Mouse (Mus musculus): ENCODE results near the gene Peli2. TPM values are rescaled to one million over a fixed set of nuclear protein-coding genes. Genes with fewer than 3 reads are reported as not detected.
A peak's percentile ranks its signal among the peaks of the same experiment; 100 is the strongest.
"Not testable (repeated sequence)": the region's sequence is repeated elsewhere in the genome, so short reads cannot be mapped to it uniquely, and the experiment has no call there.

Peli2 gene
- 5.1 and 7.5 TPM in 2 replicates for polyA plus RNA-seq (2014; fragmentation: Nextera tagmentation; extraction: Ambion mirVana)

DNA sequence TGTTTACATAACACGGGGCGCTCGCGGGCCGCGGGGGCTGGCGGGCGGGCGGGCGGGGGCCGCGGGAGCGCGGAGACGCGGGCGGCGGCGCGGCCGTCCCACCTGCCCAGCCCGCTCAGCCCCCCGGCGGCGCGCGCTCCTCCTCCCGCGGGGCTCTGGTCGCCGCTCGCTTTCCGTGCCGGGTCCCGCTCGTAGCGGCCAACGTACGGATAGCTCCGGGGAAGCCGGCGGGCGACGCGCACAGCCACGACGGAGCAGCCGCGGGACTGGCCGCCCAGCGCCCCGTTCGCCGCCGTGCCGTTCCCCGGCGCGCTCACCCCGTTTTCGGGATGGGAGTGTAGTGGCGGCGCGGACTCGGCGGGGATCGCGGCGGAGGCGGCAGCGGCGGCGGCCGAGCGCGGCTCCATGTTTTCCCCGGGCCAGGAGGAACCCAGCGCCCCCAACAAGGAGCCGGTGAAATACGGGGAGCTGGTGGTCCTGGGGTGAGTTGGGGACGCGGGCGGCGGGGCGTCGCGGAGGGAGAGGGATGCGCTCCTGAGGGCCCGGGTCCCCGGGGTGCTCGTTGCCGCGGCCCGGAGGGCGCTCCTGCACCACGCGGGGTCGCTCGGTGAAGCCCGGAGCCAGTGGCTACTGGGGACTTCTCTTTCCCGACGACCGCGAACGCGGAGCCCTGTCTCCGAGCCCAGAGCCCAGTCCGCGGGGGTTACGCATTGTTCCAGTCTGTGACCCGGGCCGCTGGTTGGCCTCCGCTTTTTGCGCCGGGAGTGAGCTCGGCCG is at the start of gene Peli2:
Peli2 (plus strand) TSS at position 72 of the 777 bp plus-strand sequence.
- peak; percentile 79 for ATAC-seq

DNA sequence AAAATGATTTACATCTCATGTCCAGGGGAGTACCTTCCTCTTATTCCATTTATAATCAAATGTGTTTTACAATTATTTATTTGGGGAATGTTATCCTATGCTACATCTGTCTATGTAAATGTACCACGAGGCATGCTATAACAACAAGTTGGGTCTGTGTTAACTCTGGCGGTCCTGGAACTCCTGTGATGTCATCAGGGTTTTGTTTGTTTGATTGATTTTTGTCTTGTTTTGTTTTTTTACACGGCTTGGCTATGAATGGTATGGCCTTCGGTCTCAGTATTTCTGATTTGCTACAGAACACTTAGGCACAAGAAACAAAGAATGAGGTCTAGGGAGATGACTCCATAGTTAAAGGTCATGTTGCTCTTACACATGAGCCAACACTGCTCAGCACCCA is 48.5 kb upstream of the Peli2 start:
- DNase-seq (ENCODE audit: low spot score) (no peak), ATAC-seq (no peak)
- no peak overlapping the region for H3K4me3 ChIP-seq (ENCODE audit: low read depth, low read length)
- no peaks in the 10 kb centered on the region for H3K9me3 ChIP-seq (replicated peaks; ENCODE audit: control insufficient read depth, low read length)
- H3K27ac ChIP-seq (ENCODE audit: low read depth, low read length), result no peak overlapping the region
- H3K36me3 ChIP-seq (ENCODE audit: control insufficient read depth, insufficient read depth, low read length), result no peaks in the 10 kb centered on the region
- no peak overlapping the region for H3K9ac ChIP-seq (ENCODE audit: low read length)
- WGBS, result 82% methylated on average over 4 of the region's 4 CpGs
- peaks cover 4% of the 10 kb centered on the region for H3K4me1 ChIP-seq (ENCODE audit: control insufficient read depth, insufficient read depth, low read length)
- H3K4me2 ChIP-seq (ENCODE audit: low read length), result no peak overlapping the region
- H3K27me3 ChIP-seq (replicated peaks; ENCODE audit: control insufficient read depth, insufficient read depth, low read length), result no peaks in the 10 kb centered on the region

More for the DNA sequence above, at the start of gene Peli2:
- peak within 1 kb of the TSS; percentile 81 for H3K27ac ChIP-seq (ENCODE audit: low read depth, low read length)
- H3K4me2 ChIP-seq (ENCODE audit: low read length), result peak within 1 kb of the TSS; percentile 64
- peaks cover 26% of the 10 kb centered on the region for H3K4me1 ChIP-seq (ENCODE audit: control insufficient read depth, insufficient read depth, low read length)
- H3K27me3 ChIP-seq (replicated peaks; ENCODE audit: control insufficient read depth, insufficient read depth, low read length), result no peaks in the 10 kb centered on the region
- no peaks in the 10 kb centered on the region for H3K36me3 ChIP-seq (ENCODE audit: control insufficient read depth, insufficient read depth, low read length)
- peak within 1 kb of the TSS; percentile 90 for H3K9ac ChIP-seq (ENCODE audit: low read length)
- H3K4me3 ChIP-seq (ENCODE audit: low read depth, low read length), result peak within 1 kb of the TSS; percentile 83
- DNase-seq (ENCODE audit: low spot score), result peak; percentile 72
- under 1% methylated on average over 98 of the region's 117 CpGs for WGBS
- H3K9me3 ChIP-seq (replicated peaks; ENCODE audit: control insufficient read depth, low read length), result no peaks in the 10 kb centered on the region

DNA sequence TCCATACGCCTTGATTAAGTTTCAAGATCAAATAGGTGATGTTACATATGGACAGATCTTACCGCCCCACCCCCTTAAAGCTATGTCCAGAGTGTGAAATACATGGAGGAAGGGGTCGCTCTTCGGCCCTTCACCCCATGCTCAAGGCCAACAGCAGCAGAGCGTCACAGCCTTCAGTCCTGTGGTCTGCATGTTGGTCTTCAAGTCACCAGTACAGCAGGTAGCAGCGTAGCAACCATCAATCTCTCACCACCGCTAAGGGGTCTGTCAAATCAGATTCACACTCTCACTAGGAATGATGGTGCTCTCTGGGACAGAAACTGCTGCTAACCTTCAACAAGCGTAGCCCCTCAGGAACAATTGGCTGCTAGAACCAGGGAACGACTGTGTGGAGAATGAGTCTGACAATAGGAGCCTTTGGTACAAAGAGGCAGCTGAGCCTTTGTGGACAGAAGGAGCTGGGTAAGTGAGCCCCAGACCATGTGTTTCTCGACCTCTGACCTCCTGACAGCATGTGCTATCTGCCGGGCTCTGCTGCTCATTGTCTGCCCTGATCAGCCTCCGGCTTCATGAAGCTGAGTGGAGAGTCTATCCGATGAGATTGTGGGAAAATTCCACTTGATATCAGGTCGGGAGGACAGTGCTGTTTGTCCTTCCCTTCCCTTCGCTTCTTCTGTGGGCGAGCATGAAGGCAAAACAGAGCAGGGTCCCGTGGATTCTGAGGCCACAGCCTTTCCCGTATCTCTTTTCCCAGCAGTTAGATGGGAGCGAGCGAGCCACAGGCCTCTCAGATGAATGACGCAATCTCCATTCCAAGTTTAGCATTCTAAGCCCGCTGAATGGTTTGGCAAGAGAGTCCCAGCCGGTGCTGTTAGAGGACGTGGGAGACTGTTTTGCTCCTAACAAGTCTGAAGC is 47.1 kb upstream of the Peli2 start:
- Histone ChIP-seq H3K4me2 (ENCODE audit: low read length) (no peak overlapping the region), H3K4me1 (ENCODE audit: control insufficient read depth, insufficient read depth, low read length) (peaks cover 4% of the 10 kb centered on the region), H3K36me3 (ENCODE audit: control insufficient read depth, insufficient read depth, low read length) (no peaks in the 10 kb centered on the region), H3K27me3 (replicated peaks; ENCODE audit: control insufficient read depth, insufficient read depth, low read length) (no peaks in the 10 kb centered on the region), H3K9ac (ENCODE audit: low read length) (no peak overlapping the region; the same call in 1 of the 2 replicates), H3K9me3 (replicated peaks; ENCODE audit: control insufficient read depth, low read length) (no peaks in the 10 kb centered on the region), H3K4me3 (ENCODE audit: low read depth, low read length) (no peak overlapping the region), H3K27ac (ENCODE audit: low read depth, low read length) (no peak overlapping the region)
- peak; percentile 46 for DNase-seq (ENCODE audit: low spot score)
- peak; percentile 34; the same call in 1 of the 2 replicates for ATAC-seq
- 55% methylated on average over 24 of the region's 24 CpGs for WGBS

DNA sequence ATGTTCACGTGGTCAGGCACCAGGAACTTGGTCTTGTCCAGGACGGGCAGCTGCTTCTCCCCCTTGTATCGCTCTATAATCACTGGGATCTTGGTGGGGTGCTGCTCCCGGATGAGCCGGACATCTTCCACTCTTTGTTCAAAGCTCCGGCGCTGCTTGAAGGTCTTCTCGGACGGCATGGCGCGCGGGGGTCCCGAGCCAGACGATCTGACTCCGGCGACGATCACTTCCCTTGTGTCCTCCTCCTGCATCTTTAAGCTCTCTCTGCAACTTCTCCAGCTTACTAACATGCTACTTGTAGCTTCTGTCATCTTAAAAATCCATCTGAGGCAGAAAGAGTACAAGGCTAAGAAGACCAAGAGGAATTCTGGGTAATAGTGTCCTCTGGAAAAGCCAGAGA is 41.0 kb upstream of the Peli2 start:
- H3K27ac ChIP-seq (ENCODE audit: low read depth, low read length); H3K9me3 ChIP-seq (replicated peaks; ENCODE audit: control insufficient read depth, low read length); H3K27me3 ChIP-seq (replicated peaks; ENCODE audit: control insufficient read depth, insufficient read depth, low read length); H3K4me3 ChIP-seq (ENCODE audit: low read depth, low read length); ATAC-seq; H3K4me2 ChIP-seq (ENCODE audit: low read length); DNase-seq (ENCODE audit: low spot score); H3K36me3 ChIP-seq (ENCODE audit: control insufficient read depth, insufficient read depth, low read length); H3K9ac ChIP-seq (ENCODE audit: low read length): not testable (repeated sequence)
- WGBS, result 96% methylated on average over 16 of the region's 17 CpGs
- peaks cover 12% of the 10 kb centered on the region for H3K4me1 ChIP-seq (ENCODE audit: control insufficient read depth, insufficient read depth, low read length)

DNA sequence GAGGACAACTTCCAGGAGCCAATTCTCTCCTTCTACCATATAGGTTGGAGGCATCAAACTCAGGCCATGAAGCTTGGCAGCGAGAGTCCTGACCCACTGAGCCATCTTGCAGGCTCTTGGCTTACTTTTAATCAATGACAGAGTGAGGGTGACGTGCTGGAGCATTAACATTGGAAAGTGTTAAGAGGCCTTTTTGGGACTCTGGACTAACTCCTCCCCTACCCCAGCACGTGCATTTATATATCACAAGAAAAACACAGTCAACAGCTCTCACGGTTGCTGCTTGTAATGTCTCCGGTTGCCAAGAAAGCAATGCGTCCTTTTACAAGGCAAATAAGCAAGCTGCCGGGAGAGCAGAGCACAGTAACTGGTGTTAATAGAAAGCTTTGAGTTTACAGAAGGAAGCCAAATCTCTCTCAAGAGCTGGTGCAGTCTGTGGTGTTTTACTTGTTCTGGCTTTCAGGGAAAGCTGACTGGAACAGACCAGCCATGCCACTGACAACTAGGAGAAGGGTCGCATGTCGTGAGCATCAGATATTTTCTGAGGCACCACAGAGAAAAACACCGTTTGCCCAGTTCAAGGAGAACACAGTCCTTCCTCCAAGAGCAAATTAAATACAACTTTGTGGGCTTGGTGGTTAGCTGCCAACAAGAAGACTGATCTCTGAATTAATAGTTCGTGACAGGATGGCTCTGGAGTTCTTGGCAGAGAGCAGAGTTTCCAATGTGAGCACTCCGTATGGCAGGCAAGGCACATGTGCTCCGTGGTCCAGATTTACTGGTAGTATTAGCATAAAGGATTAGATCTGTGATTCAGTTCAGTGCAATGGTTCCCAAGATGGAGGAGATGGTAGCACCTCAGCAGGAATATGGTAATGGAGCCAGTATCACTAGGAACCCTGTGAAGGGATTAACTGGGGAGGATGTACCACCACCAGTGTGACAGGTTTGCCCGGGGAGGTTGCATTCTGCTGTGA is 36.5 kb upstream of the Peli2 start:
- no peak overlapping the region for H3K9ac ChIP-seq (ENCODE audit: low read length)
- no peak overlapping the region for H3K4me3 ChIP-seq (ENCODE audit: low read depth, low read length)
- peak overlapping the region; percentile 66 for H3K27ac ChIP-seq (ENCODE audit: low read depth, low read length)
- 17% methylated on average over 14 of the region's 14 CpGs for WGBS
- peaks cover 16% of the 10 kb centered on the region for H3K4me1 ChIP-seq (ENCODE audit: control insufficient read depth, insufficient read depth, low read length)
- DNase-seq (ENCODE audit: low spot score) (peak; percentile 86), ATAC-seq (peak; percentile 91)
- H3K9me3 ChIP-seq (replicated peaks; ENCODE audit: control insufficient read depth, low read length), result no peaks in the 10 kb centered on the region
- peak overlapping the region; percentile 28; the same call in 1 of the 2 replicates for H3K4me2 ChIP-seq (ENCODE audit: low read length)
- H3K36me3 ChIP-seq (ENCODE audit: control insufficient read depth, insufficient read depth, low read length), result no peaks in the 10 kb centered on the region
- H3K27me3 ChIP-seq (replicated peaks; ENCODE audit: control insufficient read depth, insufficient read depth, low read length), result no peaks in the 10 kb centered on the region

DNA sequence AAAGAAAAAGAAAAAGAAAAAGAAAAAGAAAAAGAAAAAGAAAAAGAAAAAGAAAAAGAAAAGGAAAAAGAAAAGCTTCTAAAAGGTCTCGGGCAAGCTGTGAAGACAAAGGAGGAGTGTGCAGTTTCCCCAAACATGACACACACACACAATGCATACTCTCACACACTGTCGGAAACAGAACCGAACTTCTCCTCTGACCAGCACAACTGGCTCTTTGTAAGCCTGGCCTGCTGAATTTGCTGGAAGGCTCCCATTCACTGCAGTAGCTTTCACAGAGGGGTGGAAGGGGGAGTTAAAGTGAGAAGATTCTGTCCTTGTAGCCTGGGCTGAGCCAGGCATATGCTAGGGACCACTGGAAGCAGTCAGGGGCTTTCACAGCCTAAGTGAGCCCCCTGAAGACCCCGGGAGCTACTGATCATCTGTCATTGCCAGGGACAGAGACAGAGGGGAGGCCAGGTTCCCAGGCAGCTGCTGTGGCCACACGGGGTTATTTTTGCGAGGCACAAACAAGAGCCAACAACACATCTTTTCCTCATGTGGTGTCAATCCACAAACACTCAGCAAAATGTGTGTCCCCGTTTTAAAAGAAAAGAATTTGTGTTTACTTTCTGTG is 33.8 kb upstream of the Peli2 start:
- Histone ChIP-seq H3K27ac (ENCODE audit: low read depth, low read length) (no peak overlapping the region), H3K9me3 (replicated peaks; ENCODE audit: control insufficient read depth, low read length) (no peaks in the 10 kb centered on the region), H3K4me3 (ENCODE audit: low read depth, low read length) (no peak overlapping the region), H3K9ac (ENCODE audit: low read length) (no peak overlapping the region), H3K4me2 (ENCODE audit: low read length) (no peak overlapping the region), H3K4me1 (ENCODE audit: control insufficient read depth, insufficient read depth, low read length) (peaks cover 16% of the 10 kb centered on the region), H3K36me3 (ENCODE audit: control insufficient read depth, insufficient read depth, low read length) (no peaks in the 10 kb centered on the region), H3K27me3 (replicated peaks; ENCODE audit: control insufficient read depth, insufficient read depth, low read length) (no peaks in the 10 kb centered on the region)
- ATAC-seq (no peak), DNase-seq (ENCODE audit: low spot score) (no peak)
- 58% methylated on average over 7 of the region's 7 CpGs for WGBS

DNA sequence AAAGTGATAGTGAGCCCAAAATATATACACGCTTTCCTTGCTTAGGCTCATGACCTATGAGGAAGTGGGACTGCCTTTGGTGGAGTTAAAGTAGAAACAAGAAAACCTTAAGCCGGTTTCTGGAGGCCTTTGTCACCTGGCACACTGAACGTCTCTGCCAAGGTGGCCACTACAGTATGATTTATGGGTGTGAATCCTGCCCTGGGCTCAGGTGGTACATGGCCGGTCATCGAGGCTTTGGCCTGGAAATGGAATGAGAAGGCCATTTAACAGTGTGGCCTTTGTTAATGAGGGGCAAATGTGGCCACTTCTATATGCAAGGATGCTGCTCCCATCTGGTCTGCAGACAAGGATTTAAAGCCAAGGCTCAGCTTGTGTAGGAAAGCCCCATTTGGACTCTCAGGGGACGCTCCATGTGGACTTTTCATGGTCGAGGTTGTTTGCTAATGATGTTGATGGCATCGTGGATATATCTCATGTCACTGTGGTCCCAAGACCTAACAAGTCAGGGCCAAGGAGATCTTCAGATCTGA is 33.3 kb upstream of the Peli2 start:
- Histone ChIP-seq H3K27ac (ENCODE audit: low read depth, low read length) (no peak overlapping the region), H3K9me3 (replicated peaks; ENCODE audit: control insufficient read depth, low read length) (no peaks in the 10 kb centered on the region), H3K4me3 (ENCODE audit: low read depth, low read length) (no peak overlapping the region), H3K36me3 (ENCODE audit: control insufficient read depth, insufficient read depth, low read length) (no peaks in the 10 kb centered on the region), H3K4me2 (ENCODE audit: low read length) (no peak overlapping the region), H3K4me1 (ENCODE audit: control insufficient read depth, insufficient read depth, low read length) (peaks cover 16% of the 10 kb centered on the region), H3K9ac (ENCODE audit: low read length) (no peak overlapping the region), H3K27me3 (replicated peaks; ENCODE audit: control insufficient read depth, insufficient read depth, low read length) (no peaks in the 10 kb centered on the region)
- ATAC-seq (no peak), DNase-seq (ENCODE audit: low spot score) (no peak)
- 87% methylated on average over 8 of the region's 8 CpGs for WGBS

DNA sequence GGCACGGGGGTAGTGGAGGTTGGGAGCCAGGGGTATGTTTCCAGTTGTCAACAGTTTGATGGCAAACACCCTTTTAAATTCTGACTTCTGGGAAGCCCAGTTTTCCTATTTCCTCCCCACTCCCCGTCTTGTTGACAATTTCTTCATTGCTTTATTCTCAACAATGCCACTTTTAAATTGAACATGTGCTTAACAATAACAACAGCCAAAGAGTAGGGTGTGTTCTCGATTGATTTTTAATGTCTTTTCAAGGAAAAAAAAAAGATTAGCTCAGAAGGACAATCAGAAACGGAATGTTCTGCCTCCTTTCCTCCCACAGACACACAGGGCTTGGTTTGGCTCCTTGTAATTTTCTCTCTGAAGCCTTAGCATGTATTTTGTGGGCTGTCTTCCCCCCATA is 30.2 kb upstream of the Peli2 start:
- Histone ChIP-seq H3K9ac (ENCODE audit: low read length) (no peak overlapping the region), H3K27ac (ENCODE audit: low read depth, low read length) (no peak overlapping the region), H3K4me2 (ENCODE audit: low read length) (no peak overlapping the region), H3K4me1 (ENCODE audit: control insufficient read depth, insufficient read depth, low read length) (no peaks in the 10 kb centered on the region; the same call in 1 of the 2 replicates), H3K27me3 (replicated peaks; ENCODE audit: control insufficient read depth, insufficient read depth, low read length) (no peaks in the 10 kb centered on the region), H3K9me3 (replicated peaks; ENCODE audit: control insufficient read depth, low read length) (no peaks in the 10 kb centered on the region), H3K36me3 (ENCODE audit: control insufficient read depth, insufficient read depth, low read length) (no peaks in the 10 kb centered on the region), H3K4me3 (ENCODE audit: low read depth, low read length) (no peak overlapping the region)
- ATAC-seq (no peak), DNase-seq (ENCODE audit: low spot score) (no peak)
- WGBS, result 67% methylated on average over 4 of the region's 4 CpGs
